Mouse (Mus musculus) MEL (cell line): Measurements from ENCODE around the gene Cwc25.

Source experiments
- CHD2 ChIP-seq: IDR thresholded peaks from 2 replicates; pipeline ENCODE4 v1.6.1; 2011; ENCODE audit warnings: low read length, improper control_type of control experiment
- CTCF ChIP-seq, 3 experiments: IDR thresholded peaks in 2 of 3; conservative IDR thresholded peaks in 1 of 3; 2 replicates each; pipeline ENCODE4 v1.5.1; 2011 to 2012; ENCODE audit warnings: low read length in 3 of 3, low read depth in 2 of 3, mild to moderate bottlenecking in 2 of 3, improper control_type of control experiment in 1 of 3, inconsistent platforms in 1 of 3, mixed read lengths in 1 of 3, moderate library complexity in 1 of 3; ENCODE audit not compliant: control insufficient read depth in 1 of 3, insufficient read depth in 1 of 3, poor library complexity in 1 of 3, severe bottlenecking in 1 of 3
- EP300 ChIP-seq, 2 experiments: IDR thresholded peaks; 2 replicates each; pipeline ENCODE4 v1.6.1; 2011; ENCODE audit warnings: improper control_type of control experiment in 2 of 2, low read length in 2 of 2, low read depth in 1 of 2, mild to moderate bottlenecking in 1 of 2
- ETS1 ChIP-seq: IDR thresholded peaks from 2 replicates; pipeline ENCODE4 v1.6.1; 2012; ENCODE audit warnings: low read depth, mild to moderate bottlenecking, inconsistent platforms, low read length, improper control_type of control experiment, moderate library complexity
- MYC ChIP-seq: IDR thresholded peaks from 2 replicates; pipeline ENCODE4 v1.6.1; 2011; ENCODE audit warnings: low read depth, mild to moderate bottlenecking, low read length, improper control_type of control experiment, moderate library complexity
- POLR2A ChIP-seq, 2 experiments: IDR thresholded peaks; 2 replicates each; pipeline ENCODE4 v1.6.1; 2011 to 2012; ENCODE audit warnings: low read length in 2 of 2, mild to moderate bottlenecking in 2 of 2, control low read depth in 1 of 2, improper control_type of control experiment in 1 of 2, low read depth in 1 of 2, moderate library complexity in 1 of 2; ENCODE audit not compliant: control insufficient read depth in 1 of 2, insufficient read depth in 1 of 2, poor library complexity in 1 of 2
- POLR2AphosphoS2 ChIP-seq: IDR thresholded peaks from 2 replicates; pipeline ENCODE4 v1.6.1; 2011; ENCODE audit warnings: low read length, improper control_type of control experiment
- ZMIZ1 ChIP-seq: IDR thresholded peaks from 2 replicates; pipeline ENCODE4 v1.6.1; 2012; ENCODE audit warnings: low read depth, mild to moderate bottlenecking, inconsistent platforms, low read length, improper control_type of control experiment, moderate library complexity
- ZNF384 ChIP-seq: IDR thresholded peaks from 2 replicates; pipeline ENCODE4 v1.6.1; 2012; ENCODE audit warnings: low read depth, mild to moderate bottlenecking, inconsistent platforms, low read length, improper control_type of control experiment

DNA sequence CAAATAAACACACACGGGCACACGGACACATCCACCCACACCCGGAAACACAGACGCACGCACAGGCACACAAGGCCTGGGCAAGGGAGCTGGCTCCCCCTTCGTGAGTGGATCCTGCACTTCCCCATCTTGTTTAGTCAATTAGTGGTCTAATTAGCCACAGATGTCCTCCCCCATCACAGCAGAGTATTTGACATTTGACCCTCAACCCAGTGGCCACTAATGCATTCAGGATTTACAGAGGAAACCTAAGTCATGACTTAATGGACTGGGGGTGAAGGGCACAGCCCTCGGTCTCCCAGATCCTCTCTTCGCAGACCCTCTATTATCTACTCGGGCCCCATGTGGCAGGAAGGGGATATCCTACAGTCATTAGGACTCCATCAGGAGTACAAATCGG, 32.7 kb downstream of the Cwc25 start:
- TF ChIP-seq CHD2, result no peak
- no peak for TF ChIP-seq ZMIZ1
- no peak for TF ChIP-seq EP300 (IDR thresholded peaks at IDR 0.05; ENCODE audit: low read depth in 1 of 2, low read length in 2 of 2)
- no peak for TF ChIP-seq ZNF384
- no peak for TF ChIP-seq ETS1
- no peak for TF ChIP-seq CTCF (IDR thresholded peaks at IDR 0.05 in 2 of 3, conservative IDR thresholded peaks at IDR 0.05 in 1 of 3; ENCODE audit: control insufficient read depth in 1 of 3, insufficient read depth in 1 of 3, low read depth in 2 of 3, low read length in 3 of 3, poor library complexity in 1 of 3, severe bottlenecking in 1 of 3)
- TF ChIP-seq POLR2A (IDR thresholded peaks at IDR 0.05; ENCODE audit: control insufficient read depth in 1 of 2, insufficient read depth in 1 of 2, low read depth in 1 of 2, low read length in 2 of 2, poor library complexity in 1 of 2), result no peak
- no peak for TF ChIP-seq MYC
- TF ChIP-seq POLR2AphosphoS2, result no peak
